Mouse (Mus musculus): ENCODE results near the gene Htra1.
A peak's percentile ranks its signal among the peaks of the same experiment; 100 is the strongest.

Gene Htra1

GRCm38 (mm10) chr7:130966451-130966850 lies 30.5 kb downstream of the Htra1 start:
- DNase-seq (ENCODE audit: low spot score in 2 of 2), result no peak

GRCm38 (mm10) chr7:130966876-130967275 lies 31.0 kb downstream of the Htra1 start:
- DNase-seq (ENCODE audit: low spot score in 2 of 2), result no peak

GRCm38 (mm10) chr7:130967901-130968300 lies 32.0 kb downstream of the Htra1 start:
- no peak for DNase-seq (ENCODE audit: low spot score in 2 of 2)

GRCm38 (mm10) chr7:130968537-130968936 lies 32.6 kb downstream of the Htra1 start:
- DNase-seq (ENCODE audit: low spot score in 2 of 2), result peak; percentile 75 to 77

- peak; percentile 51 to 57 for DNase-seq (ENCODE audit: low spot score in 2 of 2)
Observed at GRCm38 (mm10) chr7:130969076-130969475, 33.2 kb downstream of the Htra1 start.

- DNase-seq (ENCODE audit: low spot score in 2 of 2), result no peak
Observed at GRCm38 (mm10) chr7:130969507-130969906, 33.6 kb downstream of the Htra1 start.

- no peak for DNase-seq (ENCODE audit: low spot score in 2 of 2)
Observed at GRCm38 (mm10) chr7:130972767-130973166, 36.9 kb downstream of the Htra1 start.

- no peak for DNase-seq (ENCODE audit: low spot score in 2 of 2)
Observed at GRCm38 (mm10) chr7:130976305-130976935, 40.5 kb downstream of the Htra1 start.

- peak; percentile 93 to 96 for DNase-seq (ENCODE audit: low spot score in 2 of 2)
Observed at GRCm38 (mm10) chr7:130977794-130978521, 42.0 kb downstream of the Htra1 start.

- no peak for DNase-seq (ENCODE audit: low spot score in 2 of 2)
Observed at GRCm38 (mm10) chr7:130978545-130978944, 42.6 kb downstream of the Htra1 start.

- no peak for DNase-seq (ENCODE audit: low spot score in 2 of 2)
Observed at GRCm38 (mm10) chr7:130980130-130980529, 44.2 kb downstream of the Htra1 start.

- no peak for DNase-seq (ENCODE audit: low spot score in 2 of 2)
Observed at GRCm38 (mm10) chr7:130982371-130982770, 46.5 kb downstream of the Htra1 start.

- no peak for DNase-seq (ENCODE audit: low spot score in 2 of 2)
Observed at GRCm38 (mm10) chr7:130982881-130983280, 47.0 kb downstream of the Htra1 start.

GRCm38 (mm10) chr7:130984294-130984693 lies 48.4 kb downstream of the Htra1 start:
- no peak for DNase-seq (ENCODE audit: low spot score in 2 of 2)

- DNase-seq (ENCODE audit: low spot score in 2 of 2), result no peak
Observed at GRCm38 (mm10) chr7:130985193-130985592, 49.3 kb downstream of the Htra1 start.

- no peak for DNase-seq (ENCODE audit: low spot score in 2 of 2)
Observed at GRCm38 (mm10) chr7:130985716-130986115, 49.8 kb downstream of the Htra1 start.

- DNase-seq (ENCODE audit: low spot score in 2 of 2), result no peak
Observed at GRCm38 (mm10) chr7:130988146-130988545, 52.2 kb downstream of the Htra1 start.

- DNase-seq (ENCODE audit: low spot score in 2 of 2), result no peak
Observed at GRCm38 (mm10) chr7:130989371-130989770, 53.5 kb downstream of the Htra1 start.

GRCm38 (mm10) chr7:130991174-130991789 lies 55.4 kb downstream of the Htra1 start:
- no peak for DNase-seq (ENCODE audit: low spot score in 2 of 2)

GRCm38 (mm10) chr7:130993907-130994306 lies 58.0 kb downstream of the Htra1 start:
- DNase-seq (ENCODE audit: low spot score in 2 of 2), result no peak

GRCm38 (mm10) chr7:131001976-131002726 lies 66.2 kb downstream of the Htra1 start:
- DNase-seq (ENCODE audit: low spot score in 2 of 2), result no peak

GRCm38 (mm10) chr7:131004071-131004470 lies 68.2 kb downstream of the Htra1 start:
- no peak for DNase-seq (ENCODE audit: low spot score in 2 of 2)
